Mouse (Mus musculus): ENCODE measurements around the gene Ccdc122. TPM values are rescaled to one million over a fixed set of nuclear protein-coding genes. Genes with fewer than 3 reads are reported as not detected.
"Not testable (repeated sequence)": the region's sequence is repeated elsewhere in the genome, so short reads cannot be mapped to it uniquely, and the experiment has no call there.

The Ccdc122 gene
- polyA plus RNA-seq, 1 experiment from 2014 or later: 0.90 TPM

- DNase-seq (ENCODE audit: low spot score): no peak
- no peaks in the 10 kb centered on the region for H3K27me3 ChIP-seq (replicated peaks; ENCODE audit: control insufficient read depth, insufficient read depth, low read length)
- no peak overlapping the region for H3K4me2 ChIP-seq (ENCODE audit: low read length)
- no peaks in the 10 kb centered on the region for H3K4me1 ChIP-seq (ENCODE audit: control insufficient read depth, insufficient read depth, low read length)
- H3K27ac ChIP-seq (ENCODE audit: low read depth, low read length): no peak overlapping the region
- no peaks in the 10 kb centered on the region for H3K36me3 ChIP-seq (ENCODE audit: control insufficient read depth, insufficient read depth, low read length)
- no peak for ATAC-seq
- no peaks in the 10 kb centered on the region for H3K9me3 ChIP-seq (replicated peaks; ENCODE audit: control insufficient read depth, low read length)
- no peak overlapping the region for H3K9ac ChIP-seq (ENCODE audit: low read length)
- no peak overlapping the region for H3K4me3 ChIP-seq (ENCODE audit: low read depth, low read length)
- WGBS: 88% methylated on average over 1 of the region's 1 CpGs
These were observed 32.8 kb downstream of the Ccdc122 start for GRCm38 (mm10) chr14:77069361-77069760.

- Histone ChIP-seq H3K4me3 (ENCODE audit: low read depth, low read length) (no peak overlapping the region), H3K27ac (ENCODE audit: low read depth, low read length) (no peak overlapping the region), H3K9ac (ENCODE audit: low read length) (no peak overlapping the region), H3K4me1 (ENCODE audit: control insufficient read depth, insufficient read depth, low read length) (no peaks in the 10 kb centered on the region), H3K4me2 (ENCODE audit: low read length) (no peak overlapping the region), H3K27me3 (replicated peaks; ENCODE audit: control insufficient read depth, insufficient read depth, low read length) (no peaks in the 10 kb centered on the region), H3K9me3 (replicated peaks; ENCODE audit: control insufficient read depth, low read length) (no peaks in the 10 kb centered on the region), H3K36me3 (ENCODE audit: control insufficient read depth, insufficient read depth, low read length) (no peaks in the 10 kb centered on the region)
- DNase-seq (ENCODE audit: low spot score) (no peak), ATAC-seq (no peak)
- 93% methylated on average over 5 of the region's 5 CpGs for WGBS
These were observed 44.7 kb downstream of the Ccdc122 start for GRCm38 (mm10) chr14:77081248-77081647.

- H3K9ac ChIP-seq (ENCODE audit: low read length): no peak overlapping the region
- H3K27me3 ChIP-seq (replicated peaks; ENCODE audit: control insufficient read depth, insufficient read depth, low read length): no peaks in the 10 kb centered on the region
- DNase-seq (ENCODE audit: low spot score) (no peak), ATAC-seq (no peak)
- H3K27ac ChIP-seq (ENCODE audit: low read depth, low read length): no peak overlapping the region
- no peak overlapping the region for H3K4me3 ChIP-seq (ENCODE audit: low read depth, low read length)
- WGBS: 67% methylated on average over 2 of the region's 2 CpGs
- H3K4me1 ChIP-seq (ENCODE audit: control insufficient read depth, insufficient read depth, low read length): no peaks in the 10 kb centered on the region
- H3K36me3 ChIP-seq (ENCODE audit: control insufficient read depth, insufficient read depth, low read length): no peaks in the 10 kb centered on the region
- H3K4me2 ChIP-seq (ENCODE audit: low read length): no peak overlapping the region
- H3K9me3 ChIP-seq (replicated peaks; ENCODE audit: control insufficient read depth, low read length): no peaks in the 10 kb centered on the region
These were observed 63.7 kb downstream of the Ccdc122 start for GRCm38 (mm10) chr14:77100285-77100684.

DNA sequence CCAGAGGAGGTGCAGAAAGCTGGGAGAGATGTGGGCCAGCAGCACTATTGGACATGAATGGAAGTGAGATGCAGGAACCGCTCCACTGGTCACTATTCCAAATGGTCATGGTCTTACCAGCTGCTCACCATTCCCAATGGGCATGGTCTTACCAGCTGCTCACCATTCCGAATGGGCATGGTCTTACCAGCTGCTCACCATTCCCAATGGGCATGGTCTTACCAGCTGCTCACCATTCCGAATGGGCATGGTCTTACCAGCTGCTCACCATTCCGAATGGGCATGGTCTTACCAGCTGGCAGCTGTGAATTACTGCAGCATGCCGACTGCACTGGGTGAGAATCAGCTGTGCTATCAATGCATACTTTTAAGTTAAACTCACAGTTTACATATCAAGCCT, 74.0 kb downstream of the Ccdc122 start:
- H3K9ac ChIP-seq (ENCODE audit: low read length); H3K36me3 ChIP-seq (ENCODE audit: control insufficient read depth, insufficient read depth, low read length); H3K27ac ChIP-seq (ENCODE audit: low read depth, low read length); DNase-seq (ENCODE audit: low spot score); ATAC-seq; H3K4me2 ChIP-seq (ENCODE audit: low read length); H3K4me1 ChIP-seq (ENCODE audit: control insufficient read depth, insufficient read depth, low read length); H3K27me3 ChIP-seq (replicated peaks; ENCODE audit: control insufficient read depth, insufficient read depth, low read length); H3K9me3 ChIP-seq (replicated peaks; ENCODE audit: control insufficient read depth, low read length); H3K4me3 ChIP-seq (ENCODE audit: low read depth, low read length): not testable (repeated sequence)
- WGBS: 80% methylated on average over 5 of the region's 5 CpGs

DNA sequence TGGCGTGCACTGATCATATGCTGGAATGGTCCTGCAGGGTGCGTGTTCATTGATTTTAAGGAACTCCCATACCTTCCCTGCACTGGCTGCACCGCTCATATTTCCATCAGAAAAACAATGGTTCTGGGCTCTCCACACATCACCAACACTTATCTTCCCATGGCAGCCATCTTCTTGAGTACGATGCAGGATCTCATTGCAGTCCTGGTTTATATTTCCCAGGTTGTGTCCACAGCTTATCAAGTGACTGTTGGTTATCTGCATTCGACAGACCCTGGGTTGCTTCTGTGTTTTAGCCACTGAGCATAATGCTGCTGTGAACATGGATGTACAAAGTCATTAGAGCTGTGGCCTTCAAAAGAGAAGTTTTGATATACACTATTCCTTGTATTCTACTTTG, 94.0 kb downstream of the Ccdc122 start:
- WGBS: 94% methylated on average over 5 of the region's 5 CpGs

DNA sequence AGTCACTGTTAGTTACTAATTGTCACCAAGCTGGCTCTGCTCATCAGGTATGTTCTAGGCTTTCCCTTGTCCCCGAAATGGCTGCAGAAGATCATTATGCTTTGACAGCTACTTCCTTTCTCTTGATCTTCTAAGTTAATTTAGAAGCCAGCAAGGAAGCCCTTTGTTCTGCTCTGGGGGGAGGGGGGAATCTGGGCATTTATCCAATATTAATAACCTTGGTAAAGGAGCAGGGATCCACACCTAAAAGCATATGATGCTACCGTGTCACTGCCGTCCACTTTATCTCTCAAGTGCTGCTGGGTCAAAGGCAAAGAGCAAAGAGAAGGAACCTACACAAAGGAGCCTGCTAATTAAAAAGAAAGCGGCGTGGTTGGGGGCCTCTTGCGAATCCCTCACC, 100.4 kb downstream of the Ccdc122 start:
- H3K9ac ChIP-seq (ENCODE audit: low read length): no peak overlapping the region
- H3K27ac ChIP-seq (ENCODE audit: low read depth, low read length): no peak overlapping the region
- ATAC-seq (no peak), DNase-seq (ENCODE audit: low spot score) (peak; percentile 27)
- H3K4me3 ChIP-seq (ENCODE audit: low read depth, low read length): no peak overlapping the region
- H3K4me2 ChIP-seq (ENCODE audit: low read length): no peak overlapping the region
- no peaks in the 10 kb centered on the region for H3K36me3 ChIP-seq (ENCODE audit: control insufficient read depth, insufficient read depth, low read length)
- 0 out of 2 replicates have a peak, but pooled peaks cover 3% of the 10 kb centered on the region for H3K4me1 ChIP-seq (ENCODE audit: control insufficient read depth, insufficient read depth, low read length)
- H3K9me3 ChIP-seq (replicated peaks; ENCODE audit: control insufficient read depth, low read length): no peaks in the 10 kb centered on the region
- WGBS: 39% methylated on average over 6 of the region's 6 CpGs
- no peaks in the 10 kb centered on the region for H3K27me3 ChIP-seq (replicated peaks; ENCODE audit: control insufficient read depth, insufficient read depth, low read length)

More for the DNA sequence above, 94.0 kb downstream of the Ccdc122 start:
- no peaks in the 10 kb centered on the region for H3K27me3 ChIP-seq (replicated peaks; ENCODE audit: control insufficient read depth, insufficient read depth, low read length)
- H3K4me3 ChIP-seq (ENCODE audit: low read depth, low read length): no peak overlapping the region
- H3K4me1 ChIP-seq (ENCODE audit: control insufficient read depth, insufficient read depth, low read length): no peaks in the 10 kb centered on the region
- no peak overlapping the region for H3K4me2 ChIP-seq (ENCODE audit: low read length)
- ATAC-seq: no peak
- no peak for DNase-seq (ENCODE audit: low spot score)
- H3K9ac ChIP-seq (ENCODE audit: low read length): no peak overlapping the region
- no peak overlapping the region for H3K27ac ChIP-seq (ENCODE audit: low read depth, low read length)
- no peaks in the 10 kb centered on the region for H3K36me3 ChIP-seq (ENCODE audit: control insufficient read depth, insufficient read depth, low read length)
- no peaks in the 10 kb centered on the region for H3K9me3 ChIP-seq (replicated peaks; ENCODE audit: control insufficient read depth, low read length)

DNA sequence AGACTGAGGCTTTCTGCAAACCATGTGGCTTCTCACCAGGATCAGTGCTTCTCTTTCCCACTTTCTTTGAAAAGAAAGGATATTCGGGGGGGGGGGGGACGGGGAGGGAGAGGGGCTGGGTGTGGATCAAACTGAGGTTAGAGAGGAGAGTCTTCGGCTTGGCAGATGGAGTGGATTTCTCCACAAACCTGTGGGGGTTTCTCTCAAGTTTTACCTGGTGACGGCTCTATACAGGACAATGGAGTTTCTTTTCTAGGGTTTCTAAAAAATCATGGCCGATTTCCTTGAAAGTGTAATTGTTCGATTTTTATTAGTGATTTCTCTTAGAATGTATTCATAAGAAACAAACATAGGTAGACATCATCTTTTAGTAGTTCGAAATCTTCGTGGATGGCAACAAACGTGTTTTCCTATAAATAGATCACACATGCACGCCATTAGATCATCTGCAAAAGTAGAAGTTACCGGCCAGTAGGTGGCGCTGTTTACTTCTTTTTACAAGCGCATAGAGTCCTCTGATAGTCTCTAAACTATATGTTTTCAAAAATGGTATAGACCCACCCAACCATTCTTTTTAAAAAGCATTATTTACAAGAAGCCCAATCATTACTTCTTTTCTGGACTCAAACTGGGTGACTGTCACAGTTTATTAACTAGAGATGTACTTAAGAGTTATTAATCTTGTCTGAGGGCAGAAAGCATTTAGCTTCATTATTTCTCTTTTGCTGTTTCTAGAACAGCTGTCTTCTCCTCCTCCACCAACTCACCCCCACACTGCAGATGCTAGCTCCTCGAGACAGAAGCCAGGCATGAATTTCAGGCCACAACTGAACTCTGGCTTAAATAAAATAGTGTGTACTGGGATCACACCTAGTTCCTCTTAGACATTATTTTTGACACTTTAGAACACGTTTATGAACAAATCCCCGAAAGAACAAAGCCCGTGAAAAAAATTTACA, 105.0 kb downstream of the Ccdc122 start:
- Histone ChIP-seq H3K4me2 (ENCODE audit: low read length) (no peak overlapping the region), H3K9me3 (replicated peaks; ENCODE audit: control insufficient read depth, low read length) (no peaks in the 10 kb centered on the region), H3K27me3 (replicated peaks; ENCODE audit: control insufficient read depth, insufficient read depth, low read length) (no peaks in the 10 kb centered on the region), H3K4me1 (ENCODE audit: control insufficient read depth, insufficient read depth, low read length) (0 out of 2 replicates have a peak, but pooled peaks cover 3% of the 10 kb centered on the region), H3K9ac (ENCODE audit: low read length) (no peak overlapping the region), H3K27ac (ENCODE audit: low read depth, low read length) (no peak overlapping the region), H3K4me3 (ENCODE audit: low read depth, low read length) (no peak overlapping the region), H3K36me3 (ENCODE audit: control insufficient read depth, insufficient read depth, low read length) (no peaks in the 10 kb centered on the region)
- 26% methylated on average over 17 of the region's 17 CpGs for WGBS
- ATAC-seq (peak; percentile 94), DNase-seq (ENCODE audit: low spot score) (peak; percentile 96)

DNA sequence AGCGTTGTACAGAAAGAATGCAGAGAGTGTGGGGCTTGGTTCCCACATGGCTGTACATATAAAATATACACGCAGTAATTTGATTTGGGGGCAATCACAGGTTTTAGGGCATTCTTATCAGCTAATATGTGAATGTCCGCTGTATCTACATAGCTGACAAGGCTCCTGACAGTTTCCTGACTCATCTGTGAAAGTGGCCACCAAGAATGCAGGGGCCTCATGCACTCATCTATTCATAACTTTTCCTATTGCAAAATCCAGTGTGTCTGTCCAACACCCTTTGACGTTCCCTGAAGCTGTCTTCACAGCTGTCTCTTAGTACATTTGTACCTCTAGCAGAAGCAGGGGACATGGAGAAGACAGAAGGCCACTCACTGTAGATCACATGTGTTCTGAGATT, 108.5 kb downstream of the Ccdc122 start:
- Histone ChIP-seq H3K36me3 (ENCODE audit: control insufficient read depth, insufficient read depth, low read length) (no peaks in the 10 kb centered on the region), H3K27me3 (replicated peaks; ENCODE audit: control insufficient read depth, insufficient read depth, low read length) (no peaks in the 10 kb centered on the region), H3K27ac (ENCODE audit: low read depth, low read length) (no peak overlapping the region), H3K4me1 (ENCODE audit: control insufficient read depth, insufficient read depth, low read length) (no peaks in the 10 kb centered on the region), H3K4me3 (ENCODE audit: low read depth, low read length) (no peak overlapping the region), H3K9ac (ENCODE audit: low read length) (no peak overlapping the region), H3K4me2 (ENCODE audit: low read length) (no peak overlapping the region), H3K9me3 (replicated peaks; ENCODE audit: control insufficient read depth, low read length) (no peaks in the 10 kb centered on the region)
- ATAC-seq (no peak), DNase-seq (ENCODE audit: low spot score) (no peak)
- WGBS: 93% methylated on average over 4 of the region's 4 CpGs

- no peak overlapping the region for H3K4me3 ChIP-seq (ENCODE audit: low read depth, low read length)
- H3K36me3 ChIP-seq (ENCODE audit: control insufficient read depth, insufficient read depth, low read length): no peaks in the 10 kb centered on the region
- H3K4me1 ChIP-seq (ENCODE audit: control insufficient read depth, insufficient read depth, low read length): no peaks in the 10 kb centered on the region
- H3K27me3 ChIP-seq (replicated peaks; ENCODE audit: control insufficient read depth, insufficient read depth, low read length): no peaks in the 10 kb centered on the region
- no peak overlapping the region for H3K4me2 ChIP-seq (ENCODE audit: low read length)
- H3K27ac ChIP-seq (ENCODE audit: low read depth, low read length): no peak overlapping the region
- 87% methylated on average over 1 of the region's 1 CpGs for WGBS
- H3K9me3 ChIP-seq (replicated peaks; ENCODE audit: control insufficient read depth, low read length): no peaks in the 10 kb centered on the region
- DNase-seq (ENCODE audit: low spot score): no peak
- no peak for ATAC-seq
- H3K9ac ChIP-seq (ENCODE audit: low read length): no peak overlapping the region
These were observed 111.1 kb downstream of the Ccdc122 start for GRCm38 (mm10) chr14:77147635-77148034.
